ENCODE assay signal across 22 mouse cellular contexts in genomic region chr1:20551334-20551733, GRCm38 (mm10).
"Had no signal": no experiment of that assay in that cellular context is flagged by ENCODE, and none has a peak within 500 bp of the region (broad histone marks: within the 10 kb centered on the region; RNA-seq: fewer than 3 reads in every experiment).

No protein-coding gene starts in this region.

- H3K27me3 ChIP-seq: heart, embryonic 13.5 days; heart, embryonic 15.5 days; hindbrain, embryonic 13.5 days; hindbrain, embryonic 15.5 days; liver, embryonic 12.5 days had no signal

- H3K27ac ChIP-seq: gastrocnemius, adult 2 months; heart, adult 2 months; heart, embryonic 13.5 days; heart, embryonic 15.5 days; hindbrain, embryonic 13.5 days; hindbrain, embryonic 15.5 days; hindbrain, postnatal 0 days; liver, embryonic 12.5 days; liver, embryonic 14.5 days had no signal

- H3K4me1 ChIP-seq: heart, embryonic 13.5 days; heart, embryonic 15.5 days; hindbrain, embryonic 13.5 days; hindbrain, embryonic 15.5 days; liver, embryonic 12.5 days had no signal

- H3K9me3 ChIP-seq: heart, embryonic 13.5 days; heart, embryonic 15.5 days; hindbrain, embryonic 13.5 days; hindbrain, embryonic 15.5 days; liver, embryonic 12.5 days had no signal

- H3K9ac ChIP-seq: heart, embryonic 13.5 days; heart, embryonic 15.5 days; hindbrain, embryonic 13.5 days; hindbrain, embryonic 15.5 days; liver, embryonic 12.5 days; liver, embryonic 14.5 days had no signal

- ATAC-seq: hindbrain, postnatal 0 days; intestine, embryonic 16.5 days; liver, embryonic 12.5 days had no signal

- H3K36me3 ChIP-seq: heart, embryonic 13.5 days; heart, embryonic 15.5 days; hindbrain, embryonic 13.5 days; hindbrain, embryonic 15.5 days; liver, embryonic 12.5 days had no signal

- DNase-seq: gastrocnemius, adult 2 months; gastrocnemius, postnatal 14 days; gastrocnemius, postnatal 36 days; heart, adult 11 months; heart, adult 2 months; heart, postnatal 14 days; heart, postnatal 36 days; kidney, adult 11 months; kidney, adult 8-10 months; kidney, postnatal 10 days; kidney, postnatal 36 days; layer of hippocampus, adult 9-11 months; layer of hippocampus, postnatal 36 days had no signal

- H3K4me2 ChIP-seq: heart, embryonic 11.5 days; heart, embryonic 13.5 days; heart, embryonic 15.5 days; hindbrain, embryonic 13.5 days; hindbrain, embryonic 15.5 days; liver, embryonic 12.5 days had no signal

- H3K4me3 ChIP-seq: gastrocnemius, adult 2 months; heart, adult 2 months; heart, embryonic 13.5 days; heart, embryonic 15.5 days; hindbrain, embryonic 13.5 days; hindbrain, embryonic 15.5 days; liver, embryonic 12.5 days had no signal
